Mouse (Mus musculus) brain, embryonic 14.5 days (tissue): Measurements from ENCODE around the gene Thada.

Source experiments
- CTCF ChIP-seq: fragments of 200-500 bp; IDR thresholded peaks from 2 replicates; pipeline ENCODE4 v1.5.1; 2012; ENCODE audit warnings: inconsistent platforms, mild to moderate bottlenecking, moderate library complexity, borderline replicate concordance; ENCODE audit not compliant: insufficient read depth, insufficient read length; ENCODE audit errors: extremely low read depth
- POLR2A ChIP-seq: fragments of 200-500 bp; IDR thresholded peaks from 2 replicates; pipeline ENCODE4 v1.6.1; 2012; ENCODE audit warnings: mild to moderate bottlenecking, inconsistent platforms, borderline replicate concordance; ENCODE audit not compliant: poor library complexity, insufficient read depth, insufficient read length, severe bottlenecking; ENCODE audit errors: extremely low read depth

GRCm38 (mm10) chr17:84179973-84180365, 286.0 kb downstream of the Thada start:
- TF ChIP-seq POLR2A (no peak), CTCF (no peak)
